Mouse (Mus musculus): ENCODE results near the gene Dnah9.

DNA sequence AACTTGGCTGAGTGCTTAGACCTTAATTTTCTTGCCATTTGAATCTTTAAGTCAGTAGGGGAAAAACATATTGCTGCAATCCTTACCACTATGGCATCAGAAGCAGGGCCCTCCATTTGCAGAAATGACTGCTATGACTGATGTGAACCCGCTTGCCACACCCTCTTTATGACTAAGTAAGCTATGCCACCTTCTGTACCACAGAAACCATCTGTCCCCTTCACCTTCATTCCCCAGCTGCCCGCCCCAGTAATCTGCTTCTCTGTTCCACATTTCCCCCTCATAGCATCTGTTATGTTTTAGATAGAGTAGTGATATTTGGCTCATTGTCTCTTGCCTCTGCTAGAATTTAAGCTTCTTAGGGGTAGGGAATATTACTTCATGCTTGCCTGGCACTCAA is 237.6 kb downstream of the Dnah9 start:
- no peak for TF ChIP-seq CTCF (IDR thresholded peaks at IDR 0.05; ENCODE audit: borderline replicate concordance, extremely low read depth, insufficient read depth, insufficient read length)
- TF ChIP-seq POLR2A (IDR thresholded peaks at IDR 0.05; ENCODE audit: borderline replicate concordance, extremely low read depth, insufficient read depth, insufficient read length, poor library complexity, severe bottlenecking), result no peak
